Mouse (Mus musculus): Measurements from ENCODE around the gene Fat1. TPM values are rescaled to one million over a fixed set of nuclear protein-coding genes. Genes with fewer than 3 reads are reported as not detected.

Gene Fat1
- polyA plus RNA-seq, 1 experiment from 2014 or later, result 31.5 TPM

DNA sequence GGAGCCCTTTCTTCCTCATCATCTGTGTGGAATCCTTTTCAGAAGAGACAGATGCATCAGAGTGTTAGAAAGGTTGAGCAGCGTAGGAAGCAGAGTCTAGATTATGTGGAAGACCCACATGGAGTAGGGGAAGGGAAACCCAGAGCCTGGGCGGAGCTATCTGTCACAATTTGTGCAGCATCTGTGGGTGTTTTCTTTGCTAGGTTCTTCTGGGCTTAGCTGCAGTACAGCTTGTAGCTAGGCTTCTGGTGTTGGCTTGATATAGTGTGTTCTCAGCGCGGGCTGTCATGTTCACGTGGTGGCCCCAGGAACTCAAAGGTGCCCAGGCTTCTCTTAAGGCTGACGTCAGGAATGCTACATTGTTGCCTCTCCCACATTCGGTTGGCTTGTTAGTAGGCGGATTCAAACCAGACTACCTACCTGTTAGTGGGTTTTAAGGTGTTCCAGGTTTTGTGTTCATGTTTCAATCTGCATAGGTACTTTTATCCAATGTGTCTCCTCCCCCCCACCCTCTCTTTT, 32.3 kb downstream of the Fat1 start:
- ATAC-seq (ENCODE audit: low FRiP score, low read depth), result no peak
- Histone ChIP-seq H3K9me3 (no peaks in the 10 kb centered on the region), H3K4me2 (replicated peaks) (no peak overlapping the region), H3K4me1 (peaks cover 54% of the 10 kb centered on the region), H3K4me3 (no peak overlapping the region), H3K36me3 (peaks cover 16% of the 10 kb centered on the region), H3K27ac (no peak overlapping the region), H3K9ac (no peak overlapping the region), H3K27me3 (0 out of 2 replicates have a peak, but pooled peaks cover 3% of the 10 kb centered on the region)
- 90% methylated on average over 8 of the region's 8 CpGs for WGBS

DNA sequence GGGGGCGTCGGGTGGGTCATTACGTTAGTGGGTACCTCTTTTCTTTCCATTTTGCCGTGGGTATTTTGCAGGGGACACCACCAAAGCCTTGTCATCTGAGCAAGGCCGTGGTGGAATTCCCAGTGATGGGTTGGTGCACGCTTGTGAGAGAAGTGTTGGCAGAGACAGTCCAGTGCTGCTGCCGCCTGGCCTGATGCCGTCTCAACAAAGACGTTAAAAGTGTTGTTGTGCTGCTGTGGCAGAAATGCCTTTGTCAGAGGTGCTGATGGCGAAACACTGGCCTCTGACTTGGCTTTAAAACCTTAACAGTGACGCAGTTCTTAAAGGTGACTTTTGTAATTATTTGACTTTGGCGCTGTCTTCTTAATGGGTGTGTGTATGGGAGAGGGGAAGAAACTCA, 34.8 kb downstream of the Fat1 start:
- H3K36me3 ChIP-seq, result peaks cover 10% of the 10 kb centered on the region
- no peaks in the 10 kb centered on the region for H3K9me3 ChIP-seq
- no peak for ATAC-seq (ENCODE audit: low FRiP score, low read depth)
- WGBS, result 31% methylated on average over 12 of the region's 12 CpGs
- no peak overlapping the region for H3K4me3 ChIP-seq
- H3K27ac ChIP-seq, result no peak overlapping the region
- H3K27me3 ChIP-seq, result 0 out of 2 replicates have a peak, but pooled peaks cover 9% of the 10 kb centered on the region
- H3K9ac ChIP-seq, result no peak overlapping the region
- peaks cover 70% of the 10 kb centered on the region for H3K4me1 ChIP-seq
- 0 out of 2 replicates have a peak overlapping the region, but pooled peaks have one; percentile 3 for H3K4me2 ChIP-seq (replicated peaks)

DNA sequence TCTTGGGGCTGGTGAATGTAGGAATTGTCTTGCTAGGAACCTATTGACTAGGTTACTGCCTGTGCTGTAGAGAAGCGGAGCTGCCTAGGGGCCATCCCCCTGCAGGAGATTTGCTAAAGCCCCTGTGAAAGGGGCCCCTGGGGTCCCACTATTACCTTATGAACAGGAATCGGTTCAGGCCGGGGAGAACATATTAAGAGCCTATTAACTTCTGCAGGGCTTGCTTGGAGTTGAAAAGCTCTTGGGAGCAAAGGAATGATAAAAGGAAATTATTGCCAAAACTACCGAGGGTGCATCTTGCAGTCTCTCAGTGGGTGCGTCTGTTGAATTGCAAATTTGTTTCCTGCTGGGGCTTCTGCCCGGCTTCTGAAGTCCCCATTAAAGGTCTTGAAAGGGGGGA, 36.1 kb downstream of the Fat1 start:
- H3K36me3 ChIP-seq, result peaks cover 10% of the 10 kb centered on the region
- H3K4me3 ChIP-seq, result no peak overlapping the region
- no peaks in the 10 kb centered on the region for H3K9me3 ChIP-seq
- H3K9ac ChIP-seq, result no peak overlapping the region
- H3K4me1 ChIP-seq, result peaks cover 64% of the 10 kb centered on the region
- H3K27ac ChIP-seq, result no peak overlapping the region
- 0 out of 2 replicates have a peak, but pooled peaks cover 9% of the 10 kb centered on the region for H3K27me3 ChIP-seq
- 16% methylated on average over 6 of the region's 6 CpGs for WGBS
- peak overlapping the region; percentile 23; the same call in 1 of the 2 replicates for H3K4me2 ChIP-seq (replicated peaks)
- no peak for ATAC-seq (ENCODE audit: low FRiP score, low read depth)

DNA sequence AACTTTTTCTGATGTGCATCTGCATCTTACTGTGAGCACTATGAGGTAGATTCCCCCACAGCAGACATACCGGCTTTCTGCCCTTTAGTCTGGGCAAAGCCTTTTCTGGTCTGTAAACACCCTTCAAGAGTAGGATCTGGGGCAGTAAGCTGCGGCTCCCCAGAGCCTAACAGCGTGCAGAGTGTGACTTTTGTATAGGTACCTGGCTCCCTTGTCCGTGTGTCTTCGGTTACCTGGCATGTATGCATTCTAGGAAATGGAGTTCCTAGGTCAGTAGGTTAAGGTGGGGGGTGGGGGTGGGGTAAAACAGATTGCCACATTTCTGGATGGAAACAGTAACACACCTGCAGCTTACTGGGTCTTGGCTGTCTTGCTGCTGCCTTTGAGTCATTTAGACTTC, 36.7 kb downstream of the Fat1 start:
- no peak overlapping the region for H3K4me2 ChIP-seq (replicated peaks)
- no peak overlapping the region for H3K9ac ChIP-seq
- H3K9me3 ChIP-seq, result no peaks in the 10 kb centered on the region
- ATAC-seq (ENCODE audit: low FRiP score, low read depth), result no peak
- H3K4me3 ChIP-seq, result no peak overlapping the region
- 0 out of 2 replicates have a peak, but pooled peaks cover 9% of the 10 kb centered on the region for H3K27me3 ChIP-seq
- peaks cover 10% of the 10 kb centered on the region for H3K36me3 ChIP-seq
- 33% methylated on average over 5 of the region's 5 CpGs for WGBS
- peaks cover 64% of the 10 kb centered on the region for H3K4me1 ChIP-seq
- no peak overlapping the region for H3K27ac ChIP-seq

- Histone ChIP-seq H3K27me3 (0 out of 2 replicates have a peak, but pooled peaks cover 6% of the 10 kb centered on the region), H3K4me3 (no peak overlapping the region), H3K4me1 (peaks cover 76% of the 10 kb centered on the region), H3K9ac (no peak overlapping the region), H3K9me3 (no peaks in the 10 kb centered on the region), H3K4me2 (replicated peaks) (no peak overlapping the region; the same call in 1 of the 2 replicates), H3K36me3 (0 out of 2 replicates have a peak, but pooled peaks cover 4% of the 10 kb centered on the region), H3K27ac (no peak overlapping the region)
- 16% methylated on average over 9 of the region's 9 CpGs for WGBS
- no peak for ATAC-seq (ENCODE audit: low FRiP score, low read depth)
These were observed 39.9 kb downstream of the Fat1 start for GRCm38 (mm10) chr8:44975113-44975512.

DNA sequence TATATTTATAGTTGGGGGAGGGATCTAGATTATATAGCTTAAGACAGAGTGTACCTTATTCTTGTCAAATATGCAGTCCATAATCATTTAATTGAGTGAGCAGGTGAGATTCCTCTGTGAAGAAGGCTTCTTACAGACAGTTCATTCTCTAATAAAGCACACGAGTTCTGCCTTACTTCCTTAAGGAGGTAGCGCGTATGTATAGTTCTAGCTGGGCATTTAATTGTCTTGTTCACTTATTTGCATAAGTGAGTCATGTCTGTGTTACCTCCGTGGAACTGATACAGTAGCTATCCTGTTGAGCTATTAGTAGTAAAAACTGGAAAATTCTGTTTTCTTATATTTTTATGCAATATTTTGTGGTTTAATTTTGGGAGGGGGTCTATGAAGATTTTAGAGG, 40.4 kb downstream of the Fat1 start:
- no peak overlapping the region for H3K4me3 ChIP-seq
- 0 out of 2 replicates have a peak, but pooled peaks cover 6% of the 10 kb centered on the region for H3K27me3 ChIP-seq
- 80% methylated on average over 4 of the region's 4 CpGs for WGBS
- peaks cover 76% of the 10 kb centered on the region for H3K4me1 ChIP-seq
- no peak for ATAC-seq (ENCODE audit: low FRiP score, low read depth)
- H3K9ac ChIP-seq, result no peak overlapping the region
- H3K4me2 ChIP-seq (replicated peaks), result no peak overlapping the region
- H3K36me3 ChIP-seq, result 0 out of 2 replicates have a peak, but pooled peaks cover 4% of the 10 kb centered on the region
- H3K9me3 ChIP-seq, result no peaks in the 10 kb centered on the region
- H3K27ac ChIP-seq, result no peak overlapping the region

DNA sequence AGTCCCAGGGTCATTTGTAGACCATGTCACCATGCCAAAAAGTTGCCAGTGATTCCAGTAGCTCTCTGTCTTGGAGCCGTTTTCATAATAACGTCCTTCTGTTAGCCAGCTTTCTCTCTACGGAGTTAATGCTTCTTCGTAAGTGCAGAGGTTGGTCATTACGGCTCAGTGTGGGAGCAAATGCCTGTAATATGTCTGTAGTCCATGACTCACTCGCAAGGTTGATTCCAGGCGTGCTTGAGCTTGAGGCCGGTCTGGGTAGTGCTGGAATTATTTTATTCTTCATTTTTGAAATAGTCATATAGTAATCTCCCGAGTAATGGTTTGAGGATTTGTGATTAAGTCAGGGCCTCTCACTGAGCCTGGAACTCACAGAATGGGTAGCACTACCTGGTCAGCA, 43.4 kb downstream of the Fat1 start:
- Histone ChIP-seq H3K36me3 (peaks cover 11% of the 10 kb centered on the region), H3K27me3 (0 out of 2 replicates have a peak, but pooled peaks cover under 1% of the 10 kb centered on the region), H3K9me3 (no peaks in the 10 kb centered on the region), H3K4me3 (no peak overlapping the region), H3K9ac (no peak overlapping the region), H3K27ac (no peak overlapping the region), H3K4me2 (replicated peaks) (no peak overlapping the region), H3K4me1 (peaks cover 52% of the 10 kb centered on the region)
- no peak for ATAC-seq (ENCODE audit: low FRiP score, low read depth)
- 78% methylated on average over 9 of the region's 9 CpGs for WGBS

DNA sequence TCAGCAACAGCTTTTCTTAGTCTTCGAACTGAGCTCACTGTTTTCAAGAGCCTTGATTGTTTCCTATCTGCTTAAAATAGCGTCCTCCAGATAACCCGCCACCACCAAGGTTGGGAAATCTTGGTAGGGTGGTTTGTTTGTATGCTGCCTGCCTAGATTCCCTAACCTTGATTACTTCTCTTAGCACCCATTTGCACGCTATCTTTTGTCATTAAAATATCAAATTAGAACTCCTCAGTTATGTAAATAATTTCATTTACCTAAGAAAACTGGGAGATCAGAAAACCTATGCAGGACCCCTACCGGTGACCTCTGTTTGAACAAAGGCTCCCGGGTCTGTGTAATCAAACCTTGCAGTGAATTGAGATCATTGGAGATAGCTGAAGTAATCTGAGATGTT, 44.0 kb downstream of the Fat1 start:
- Histone ChIP-seq H3K9ac (no peak overlapping the region), H3K4me1 (peaks cover 46% of the 10 kb centered on the region), H3K27ac (no peak overlapping the region), H3K36me3 (peaks cover 11% of the 10 kb centered on the region), H3K27me3 (no peaks in the 10 kb centered on the region), H3K4me3 (no peak overlapping the region), H3K9me3 (no peaks in the 10 kb centered on the region), H3K4me2 (replicated peaks) (no peak overlapping the region)
- ATAC-seq (ENCODE audit: low FRiP score, low read depth), result no peak
- WGBS, result 49% methylated on average over 6 of the region's 6 CpGs

DNA sequence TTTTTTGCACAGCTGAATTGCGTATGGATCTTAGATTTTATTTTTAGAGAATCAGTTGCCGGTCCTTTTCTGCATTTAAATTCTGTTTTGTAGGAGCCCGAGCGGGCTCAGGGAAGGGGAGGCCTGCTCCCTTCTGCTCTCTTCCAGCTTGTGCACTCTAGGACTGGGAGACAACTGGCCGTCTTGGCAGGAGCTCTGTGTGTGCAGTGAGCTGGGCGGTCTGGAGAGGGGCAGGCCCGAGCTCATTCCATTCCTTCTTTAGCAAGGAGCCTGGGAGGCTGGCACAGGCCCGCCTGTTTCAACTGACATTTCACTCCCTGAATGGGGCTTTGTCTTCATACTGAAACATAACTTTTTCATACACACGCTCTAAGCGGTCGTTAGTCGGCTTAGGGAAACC, 44.8 kb downstream of the Fat1 start:
- Histone ChIP-seq H3K9ac (0 out of 2 replicates have a peak overlapping the region, but pooled peaks have one; percentile 8), H3K4me2 (replicated peaks) (peak overlapping the region; percentile 9; the same call in 1 of the 2 replicates), H3K4me3 (no peak overlapping the region), H3K27ac (peak overlapping the region; percentile 72), H3K36me3 (peaks cover 11% of the 10 kb centered on the region), H3K9me3 (no peaks in the 10 kb centered on the region), H3K4me1 (peaks cover 38% of the 10 kb centered on the region), H3K27me3 (no peaks in the 10 kb centered on the region)
- WGBS, result 44% methylated on average over 12 of the region's 12 CpGs
- ATAC-seq (ENCODE audit: low FRiP score, low read depth), result peak; percentile 84

DNA sequence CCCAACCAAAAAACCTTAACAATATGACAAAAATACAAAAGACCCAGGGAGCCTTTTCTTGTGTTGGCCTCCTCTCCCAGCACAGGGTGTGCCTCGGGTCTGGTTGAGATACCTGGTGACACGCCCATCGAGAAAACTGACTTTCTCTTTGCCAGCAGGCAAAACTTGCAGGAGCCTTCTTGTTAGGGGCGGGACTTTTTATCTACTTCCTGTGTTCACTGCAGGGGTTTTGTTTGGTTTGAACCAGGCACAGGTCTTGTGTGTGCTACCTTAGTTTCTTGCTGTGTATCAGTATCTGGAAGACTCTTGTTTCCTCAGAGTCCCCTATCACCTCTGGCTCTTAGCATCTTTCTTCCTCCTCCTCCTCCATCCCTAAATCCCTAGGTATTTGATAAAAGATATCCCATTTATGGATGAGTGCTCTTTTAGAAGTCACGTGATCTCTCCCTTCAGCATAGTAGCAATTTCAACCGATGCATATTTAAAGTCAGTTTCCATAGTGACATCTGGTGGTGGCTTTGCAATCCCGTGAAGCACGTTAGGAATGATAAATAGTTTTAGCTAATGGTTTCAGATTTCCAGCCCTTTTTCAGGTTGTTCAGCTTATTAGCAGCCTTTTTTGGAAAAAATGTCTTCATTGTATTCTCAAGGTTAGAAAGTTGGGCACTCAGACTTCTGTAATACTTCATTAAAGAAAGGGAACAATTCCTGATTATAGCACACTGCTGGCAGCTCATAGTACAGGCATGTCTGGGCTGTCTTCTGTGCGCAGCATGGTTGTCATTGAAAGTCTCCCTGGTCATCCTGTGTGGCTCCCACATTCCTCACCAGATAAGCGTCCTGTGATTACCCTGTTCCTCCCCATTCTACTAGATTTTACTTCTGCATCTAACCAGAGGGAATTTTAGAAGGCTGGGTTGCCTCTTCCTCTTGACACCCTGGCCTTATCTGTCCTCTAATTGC, 50.4 kb downstream of the Fat1 start:
- peak; percentile 51; the same call in 1 of the 2 replicates for ATAC-seq (ENCODE audit: low FRiP score, low read depth)
- Histone ChIP-seq H3K4me3 (no peak overlapping the region), H3K27me3 (no peaks in the 10 kb centered on the region), H3K27ac (no peak overlapping the region), H3K9ac (no peak overlapping the region), H3K36me3 (peaks cover 27% of the 10 kb centered on the region), H3K4me2 (replicated peaks) (no peak overlapping the region), H3K4me1 (peaks cover 6% of the 10 kb centered on the region), H3K9me3 (no peaks in the 10 kb centered on the region)
- WGBS, result 45% methylated on average over 10 of the region's 10 CpGs

DNA sequence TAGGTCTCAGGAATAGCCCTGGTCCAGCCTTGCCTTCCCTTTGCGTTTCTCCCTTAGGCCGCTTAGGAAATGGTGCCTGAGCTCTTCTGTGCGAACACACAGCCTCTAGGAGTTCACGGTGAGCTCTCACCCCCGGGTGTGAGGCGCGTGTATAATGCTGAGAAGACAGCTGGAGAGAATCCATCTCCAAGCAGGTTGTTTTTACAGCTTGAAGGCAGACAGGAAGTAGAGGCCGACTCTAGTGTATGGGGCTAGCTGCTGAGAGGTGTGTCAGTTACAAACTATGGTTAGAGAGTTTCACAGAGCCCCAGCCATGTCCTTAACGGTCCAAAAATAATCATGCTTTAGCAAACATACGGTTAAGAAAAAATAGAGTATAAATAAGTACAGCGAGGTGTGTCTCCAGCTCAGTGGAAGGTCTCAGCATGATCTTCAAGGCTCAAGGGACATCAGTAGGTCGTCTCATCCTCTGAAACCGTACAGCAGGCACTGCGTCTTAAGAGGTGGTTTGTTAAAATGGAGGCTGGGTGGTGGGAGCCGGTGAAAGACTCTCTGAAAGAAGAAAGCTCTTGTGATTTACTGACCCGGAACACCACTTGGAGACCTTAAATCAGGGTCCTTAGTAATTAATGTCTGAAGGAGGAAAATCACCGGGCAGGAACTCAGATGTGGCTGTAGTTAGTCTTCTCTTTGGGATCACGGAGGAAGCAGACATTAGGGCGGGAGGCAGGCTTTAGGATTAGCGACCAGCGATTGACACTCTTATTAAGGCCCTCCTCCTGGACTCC, 56.6 kb downstream of the Fat1 start:
- Histone ChIP-seq H3K4me2 (replicated peaks) (no peak overlapping the region), H3K9ac (no peak overlapping the region), H3K27me3 (no peaks in the 10 kb centered on the region), H3K4me1 (peaks cover 43% of the 10 kb centered on the region), H3K36me3 (peaks cover 29% of the 10 kb centered on the region), H3K4me3 (no peak overlapping the region), H3K27ac (no peak overlapping the region), H3K9me3 (no peaks in the 10 kb centered on the region)
- no peak for ATAC-seq (ENCODE audit: low FRiP score, low read depth)
- WGBS, result 39% methylated on average over 21 of the region's 21 CpGs
